Mouse (Mus musculus): Measurements from ENCODE around the gene Dlec1. TPM values are rescaled to one million over a fixed set of nuclear protein-coding genes. Genes with fewer than 3 reads are reported as not detected.

Dlec1 gene
- polyA plus RNA-seq, 1 experiment from 2014 or later, result 1.9 TPM

GRCm38 (mm10) chr9:119120168-119120560 is 17.9 kb downstream of the Dlec1 start:
- H3K36me3 ChIP-seq, result no peaks in the 10 kb centered on the region
- no peak overlapping the region for H3K4me3 ChIP-seq
- H3K9ac ChIP-seq, result no peak overlapping the region
- H3K27ac ChIP-seq, result no peak overlapping the region
- H3K9me3 ChIP-seq (replicated peaks), result no peaks in the 10 kb centered on the region
- no peak overlapping the region for H3K4me2 ChIP-seq (replicated peaks)
- 76% methylated on average over 3 of the region's 3 CpGs for WGBS
- peaks cover 12% of the 10 kb centered on the region for H3K4me1 ChIP-seq
- no peak for ATAC-seq (ENCODE audit: low FRiP score)
- H3K27me3 ChIP-seq, result no peaks in the 10 kb centered on the region

GRCm38 (mm10) chr9:119122596-119123369 is 20.5 kb downstream of the Dlec1 start:
- Histone ChIP-seq H3K36me3 (no peaks in the 10 kb centered on the region), H3K9me3 (replicated peaks) (no peaks in the 10 kb centered on the region), H3K9ac (no peak overlapping the region), H3K4me1 (peaks cover 12% of the 10 kb centered on the region), H3K4me3 (no peak overlapping the region), H3K4me2 (replicated peaks) (no peak overlapping the region), H3K27me3 (no peaks in the 10 kb centered on the region), H3K27ac (no peak overlapping the region)
- no peak for ATAC-seq (ENCODE audit: low FRiP score)
- 88% methylated on average over 18 of the region's 18 CpGs for WGBS

- H3K4me1 ChIP-seq, result no peaks in the 10 kb centered on the region
- ATAC-seq (ENCODE audit: low FRiP score), result no peak
- 87% methylated on average over 12 of the region's 12 CpGs for WGBS
- no peaks in the 10 kb centered on the region for H3K27me3 ChIP-seq
- no peak overlapping the region for H3K27ac ChIP-seq
- no peak overlapping the region for H3K4me3 ChIP-seq
- no peak overlapping the region for H3K9ac ChIP-seq
- H3K9me3 ChIP-seq (replicated peaks), result no peaks in the 10 kb centered on the region
- no peak overlapping the region for H3K4me2 ChIP-seq (replicated peaks)
- H3K36me3 ChIP-seq, result no peaks in the 10 kb centered on the region
These were observed 26.3 kb downstream of the Dlec1 start for GRCm38 (mm10) chr9:119128436-119129181.

- 75% methylated on average over 5 of the region's 5 CpGs for WGBS
- ATAC-seq (ENCODE audit: low FRiP score), result no peak
- no peak overlapping the region for H3K4me3 ChIP-seq
- no peaks in the 10 kb centered on the region for H3K27me3 ChIP-seq
- no peaks in the 10 kb centered on the region for H3K36me3 ChIP-seq
- H3K27ac ChIP-seq, result no peak overlapping the region
- no peak overlapping the region for H3K9ac ChIP-seq
- H3K4me2 ChIP-seq (replicated peaks), result no peak overlapping the region
- no peaks in the 10 kb centered on the region for H3K4me1 ChIP-seq
- no peaks in the 10 kb centered on the region for H3K9me3 ChIP-seq (replicated peaks)
These were observed 28.4 kb downstream of the Dlec1 start for GRCm38 (mm10) chr9:119130692-119131091.

- Histone ChIP-seq H3K4me2 (replicated peaks) (no peak overlapping the region), H3K27ac (no peak overlapping the region)
- 86% methylated on average over 2 of the region's 2 CpGs for WGBS
These were observed 36.6 kb downstream of the Dlec1 start for GRCm38 (mm10) chr9:119138836-119139235.

GRCm38 (mm10) chr9:119142066-119142465 is 39.8 kb downstream of the Dlec1 start:
- 90% methylated on average over 5 of the region's 5 CpGs for WGBS
- no peak for ATAC-seq (ENCODE audit: low FRiP score)

More at GRCm38 (mm10) chr9:119138836-119139235, 36.6 kb downstream of the Dlec1 start:
- no peak for ATAC-seq (ENCODE audit: low FRiP score)
- Histone ChIP-seq H3K27me3 (no peaks in the 10 kb centered on the region), H3K36me3 (no peaks in the 10 kb centered on the region), H3K9ac (no peak overlapping the region), H3K4me3 (no peak overlapping the region), H3K4me1 (no peaks in the 10 kb centered on the region), H3K9me3 (replicated peaks) (no peaks in the 10 kb centered on the region)

GRCm38 (mm10) chr9:119143372-119143771 is 41.1 kb downstream of the Dlec1 start:
- no peaks in the 10 kb centered on the region for H3K4me1 ChIP-seq
- ATAC-seq (ENCODE audit: low FRiP score), result no peak
- no peaks in the 10 kb centered on the region for H3K27me3 ChIP-seq
- WGBS, result 80% methylated on average over 9 of the region's 9 CpGs
- no peaks in the 10 kb centered on the region for H3K36me3 ChIP-seq
- H3K4me2 ChIP-seq (replicated peaks), result no peak overlapping the region
- H3K4me3 ChIP-seq, result no peak overlapping the region
- no peaks in the 10 kb centered on the region for H3K9me3 ChIP-seq (replicated peaks)
- H3K9ac ChIP-seq, result no peak overlapping the region
- no peak overlapping the region for H3K27ac ChIP-seq

More at GRCm38 (mm10) chr9:119142066-119142465, 39.8 kb downstream of the Dlec1 start:
- H3K4me1 ChIP-seq, result no peaks in the 10 kb centered on the region
- H3K9me3 ChIP-seq (replicated peaks), result no peaks in the 10 kb centered on the region
- H3K4me3 ChIP-seq, result no peak overlapping the region
- no peaks in the 10 kb centered on the region for H3K27me3 ChIP-seq
- H3K4me2 ChIP-seq (replicated peaks), result no peak overlapping the region
- no peak overlapping the region for H3K27ac ChIP-seq
- H3K9ac ChIP-seq, result no peak overlapping the region
- H3K36me3 ChIP-seq, result no peaks in the 10 kb centered on the region

- Histone ChIP-seq H3K27me3 (no peaks in the 10 kb centered on the region), H3K27ac (no peak overlapping the region), H3K36me3 (no peaks in the 10 kb centered on the region), H3K4me1 (no peaks in the 10 kb centered on the region), H3K4me2 (replicated peaks) (no peak overlapping the region), H3K4me3 (no peak overlapping the region), H3K9me3 (replicated peaks) (no peaks in the 10 kb centered on the region), H3K9ac (no peak overlapping the region)
- WGBS, result 82% methylated on average over 8 of the region's 8 CpGs
- no peak for ATAC-seq (ENCODE audit: low FRiP score)
These were observed 42.4 kb downstream of the Dlec1 start for GRCm38 (mm10) chr9:119144696-119145095.

- H3K4me1 ChIP-seq, result no peaks in the 10 kb centered on the region
- no peak overlapping the region for H3K27ac ChIP-seq
These were observed 42.9 kb downstream of the Dlec1 start for GRCm38 (mm10) chr9:119145137-119145536.

GRCm38 (mm10) chr9:119145638-119146037 is 43.4 kb downstream of the Dlec1 start:
- 60% methylated on average over 6 of the region's 6 CpGs for WGBS
- ATAC-seq (ENCODE audit: low FRiP score), result no peak
- no peak overlapping the region for H3K27ac ChIP-seq

More at GRCm38 (mm10) chr9:119145137-119145536, 42.9 kb downstream of the Dlec1 start:
- Histone ChIP-seq H3K27me3 (no peaks in the 10 kb centered on the region), H3K4me3 (no peak overlapping the region), H3K9me3 (replicated peaks) (no peaks in the 10 kb centered on the region), H3K9ac (no peak overlapping the region), H3K36me3 (no peaks in the 10 kb centered on the region), H3K4me2 (replicated peaks) (no peak overlapping the region)
- 48% methylated on average over 10 of the region's 10 CpGs for WGBS
- ATAC-seq (ENCODE audit: low FRiP score), result no peak

GRCm38 (mm10) chr9:119146098-119146770 is 44.0 kb downstream of the Dlec1 start:
- Histone ChIP-seq H3K4me2 (replicated peaks) (no peak overlapping the region), H3K36me3 (no peaks in the 10 kb centered on the region), H3K27me3 (no peaks in the 10 kb centered on the region), H3K27ac (no peak overlapping the region), H3K4me1 (no peaks in the 10 kb centered on the region), H3K9ac (no peak overlapping the region), H3K4me3 (no peak overlapping the region), H3K9me3 (replicated peaks) (no peaks in the 10 kb centered on the region)
- ATAC-seq (ENCODE audit: low FRiP score), result no peak
- WGBS, result 79% methylated on average over 13 of the region's 13 CpGs

More at GRCm38 (mm10) chr9:119145638-119146037, 43.4 kb downstream of the Dlec1 start:
- Histone ChIP-seq H3K9ac (no peak overlapping the region), H3K36me3 (no peaks in the 10 kb centered on the region), H3K27me3 (no peaks in the 10 kb centered on the region), H3K4me1 (no peaks in the 10 kb centered on the region), H3K4me2 (replicated peaks) (no peak overlapping the region), H3K9me3 (replicated peaks) (no peaks in the 10 kb centered on the region), H3K4me3 (no peak overlapping the region)

- no peak overlapping the region for H3K4me2 ChIP-seq (replicated peaks)
- H3K27ac ChIP-seq, result no peak overlapping the region
- no peak overlapping the region for H3K9ac ChIP-seq
- WGBS, result 22% methylated on average over 5 of the region's 5 CpGs
- no peak overlapping the region for H3K4me3 ChIP-seq
- H3K9me3 ChIP-seq (replicated peaks), result no peaks in the 10 kb centered on the region
- H3K4me1 ChIP-seq, result no peaks in the 10 kb centered on the region
- no peaks in the 10 kb centered on the region for H3K36me3 ChIP-seq
- ATAC-seq (ENCODE audit: low FRiP score), result no peak
- no peaks in the 10 kb centered on the region for H3K27me3 ChIP-seq
These were observed 47.3 kb downstream of the Dlec1 start for GRCm38 (mm10) chr9:119149601-119150000.
